13 mouse cellular contexts compared by ENCODE assay signal in genomic region chr16:44529691-44530090, GRCm38 (mm10). TPM values are rescaled to one million over a fixed set of nuclear protein-coding genes. Genes with fewer than 3 reads are reported as not detected.
DNase-seq lines count a peak whose midpoint lies in the region; ATAC-seq lines count a peak whose summit lies in the region.
"Had no signal": no experiment of that assay in that cellular context is flagged by ENCODE, and none has a peak within 500 bp of the region (broad histone marks: within the 10 kb centered on the region; RNA-seq: fewer than 3 reads in every experiment).

No protein-coding gene starts in this region.

- no peak for ATAC-seq in embryonic facial prominence, embryonic 13.5 days (ENCODE audit: insufficient number of reproducible peaks, insufficient read depth, low FRiP score, low TSS enrichment, low read depth)
- ATAC-seq in forebrain, embryonic 13.5 days = no peak
- no peak for ATAC-seq in hindbrain, embryonic 16.5 days
- no peak for ATAC-seq in neural tube, embryonic 13.5 days (ENCODE audit: low read depth)
- no peak for ATAC-seq in megakaryocyte progenitor cell, adult 5-6 weeks (replicated peaks; ENCODE audit: poor library complexity)
- ATAC-seq: liver, embryonic 12.5 days had no signal

- no peaks in the 10 kb centered on the region for H3K9me3 ChIP-seq in embryonic facial prominence, embryonic 13.5 days
- H3K9me3 ChIP-seq in forebrain, embryonic 13.5 days (replicated peaks) = no peaks in the 10 kb centered on the region
- no peaks in the 10 kb centered on the region for H3K9me3 ChIP-seq in hindbrain, embryonic 16.5 days (ENCODE audit: control insufficient read depth, low read length)
- H3K9me3 ChIP-seq in neural tube, embryonic 13.5 days = no peaks in the 10 kb centered on the region
- H3K9me3 ChIP-seq: liver, embryonic 12.5 days had no signal

- peaks cover 13% of the 10 kb centered on the region for H3K36me3 ChIP-seq in embryonic facial prominence, embryonic 13.5 days
- H3K36me3 ChIP-seq in forebrain, embryonic 13.5 days (ENCODE audit: poor library complexity, severe bottlenecking) = 0 out of 2 replicates have a peak, but pooled peaks cover 5% of the 10 kb centered on the region
- H3K36me3 ChIP-seq in hindbrain, embryonic 16.5 days (ENCODE audit: control insufficient read depth, insufficient read depth, low read length) = no peaks in the 10 kb centered on the region
- H3K36me3 ChIP-seq in neural tube, embryonic 13.5 days = no peaks in the 10 kb centered on the region
- H3K36me3 ChIP-seq: liver, embryonic 12.5 days had no signal

- H3K27ac ChIP-seq in embryonic facial prominence, embryonic 13.5 days = 0 out of 2 replicates have a peak overlapping the region, but pooled peaks have one; percentile 81
- H3K27ac ChIP-seq in forebrain, embryonic 13.5 days = peak overlapping the region; percentile 97
- peak overlapping the region; percentile 79 for H3K27ac ChIP-seq in hindbrain, embryonic 16.5 days (ENCODE audit: low read depth, low read length)
- peak overlapping the region; percentile 91 for H3K27ac ChIP-seq in neural tube, embryonic 13.5 days (replicated peaks)
- H3K27ac ChIP-seq: liver, embryonic 12.5 days had no signal

- DNase-seq in spleen, postnatal 4 days (ENCODE audit: low spot score in 2 of 2) = no peak
- no peak for DNase-seq in kidney, postnatal 36 days
- DNase-seq: adrenal gland, adult 8-10 months; gastrocnemius, postnatal 10 days; kidney, adult 11 months; lung, postnatal 10 days; spleen, adult 18-20 months had no signal

- H3K9ac ChIP-seq in embryonic facial prominence, embryonic 13.5 days = no peak overlapping the region
- H3K9ac ChIP-seq in forebrain, embryonic 13.5 days = peak overlapping the region; percentile 58; the same call in 1 of the 2 replicates
- H3K9ac ChIP-seq in hindbrain, embryonic 16.5 days (ENCODE audit: low read depth, low read length) = no peak overlapping the region
- 0 out of 2 replicates have a peak overlapping the region, but pooled peaks have one; percentile 6 for H3K9ac ChIP-seq in neural tube, embryonic 13.5 days
- H3K9ac ChIP-seq: liver, embryonic 12.5 days had no signal

- H3K4me3 ChIP-seq in embryonic facial prominence, embryonic 13.5 days = no peak overlapping the region
- 0 out of 2 replicates have a peak overlapping the region, but pooled peaks have one; percentile 32 for H3K4me3 ChIP-seq in forebrain, embryonic 13.5 days
- no peak overlapping the region for H3K4me3 ChIP-seq in hindbrain, embryonic 16.5 days (ENCODE audit: low read length)
- H3K4me3 ChIP-seq in neural tube, embryonic 13.5 days = no peak overlapping the region
- H3K4me3 ChIP-seq: liver, embryonic 12.5 days had no signal

- H3K27me3 ChIP-seq in embryonic facial prominence, embryonic 13.5 days = no peaks in the 10 kb centered on the region
- no peaks in the 10 kb centered on the region for H3K27me3 ChIP-seq in forebrain, embryonic 13.5 days
- no peaks in the 10 kb centered on the region for H3K27me3 ChIP-seq in hindbrain, embryonic 16.5 days (replicated peaks; ENCODE audit: control insufficient read depth, insufficient read depth, low read length)
- H3K27me3 ChIP-seq in neural tube, embryonic 13.5 days = no peaks in the 10 kb centered on the region

- H3K4me2 ChIP-seq in embryonic facial prominence, embryonic 13.5 days = peak overlapping the region; percentile 54; the same call in 1 of the 2 replicates
- peak overlapping the region; percentile 59 for H3K4me2 ChIP-seq in forebrain, embryonic 13.5 days
- peak overlapping the region; percentile 58 for H3K4me2 ChIP-seq in hindbrain, embryonic 16.5 days (ENCODE audit: low read length)
- peak overlapping the region; percentile 62 for H3K4me2 ChIP-seq in neural tube, embryonic 13.5 days
- H3K4me2 ChIP-seq: liver, embryonic 12.5 days had no signal

- WGBS in embryonic facial prominence, embryonic 13.5 days = 45% methylated on average over 8 of the region's 8 CpGs
- 4% methylated on average over 8 of the region's 8 CpGs for WGBS in forebrain, embryonic 13.5 days
- 26% methylated on average over 8 of the region's 8 CpGs for WGBS in hindbrain, embryonic 16.5 days
- 14% methylated on average over 8 of the region's 8 CpGs for WGBS in neural tube, embryonic 13.5 days

- peaks cover 82% of the 10 kb centered on the region for H3K4me1 ChIP-seq in embryonic facial prominence, embryonic 13.5 days
- peaks cover 82% of the 10 kb centered on the region for H3K4me1 ChIP-seq in forebrain, embryonic 13.5 days
- peaks cover 46% of the 10 kb centered on the region for H3K4me1 ChIP-seq in hindbrain, embryonic 16.5 days (ENCODE audit: control insufficient read depth, insufficient read depth, low read depth, low read length)
- H3K4me1 ChIP-seq in neural tube, embryonic 13.5 days (replicated peaks) = peaks cover 83% of the 10 kb centered on the region

RNA-seq across cellular contexts. Expression of gene Boc, which starts 29.0 kb away (rescaled TPM):
- polyA plus RNA-seq in embryonic facial prominence, embryonic 13.5 days (2015; fragmentation: Nextera tagmentation; extraction: Ambion mirVana) = 51.1 and 53.9 TPM in 2 replicates
- 20.6 and 21.2 TPM in 2 replicates for polyA plus RNA-seq in forebrain, embryonic 13.5 days (2015; fragmentation: Nextera tagmentation; extraction: Ambion mirVana)
- polyA plus RNA-seq in hindbrain, embryonic 16.5 days (2015; fragmentation: Nextera tagmentation; extraction: Ambion mirVana) = 12.1 and 16.4 TPM in 2 replicates
- 11.5 and 14.4 TPM in 2 replicates for polyA plus RNA-seq in neural tube, embryonic 13.5 days (2015; fragmentation: Nextera tagmentation; extraction: Ambion mirVana)
- 0.07 and 0.17 TPM in 2 replicates for total RNA-seq in megakaryocyte progenitor cell, adult 5-6 weeks (2015)
- total RNA-seq in megakaryocyte progenitor cell, adult 5-6 weeks (2017) = 0.08 and 0.30 TPM in 2 replicates

Comparison
In these comparisons a context has a peak if more than half of its experiments do, and no peak if none do; other contexts are left out.
1. H3K9ac ChIP-seq: peak in forebrain, embryonic 13.5 days (single experiment) and neural tube, embryonic 13.5 days (single experiment); none in embryonic facial prominence, embryonic 13.5 days (single experiment) and hindbrain, embryonic 16.5 days (single experiment).
2. Peak in every context shown above with its lines, with median percentiles within 50 percentile points of each other: H3K27ac ChIP-seq and H3K4me2 ChIP-seq.